Mouse (Mus musculus) adrenal gland, postnatal 36 days (tissue): ENCODE measurements around the gene Tmco3. TPM values are rescaled to one million over a fixed set of nuclear protein-coding genes. Genes with fewer than 3 reads are reported as not detected.

Source experiments
- DNase-seq, 2 experiments: peaks; one replicate each; pipeline ENCODE4 v3.0.0; 2021; ENCODE audit warnings: mixed read lengths in 1 of 2
- long read RNA-seq, 2 experiments: library from polyadenylated mRNA; stranded (forward); transcript quantifications; one replicate each; pipeline ENCODE4 v2.0.0; 2021; ENCODE audit warnings: borderline sequencing depth in 2 of 2
- total RNA-seq, 2 experiments: library from RNA; stranded (reverse); gene quantifications; 2 replicates each; pipeline ENCODE4 v1.2.3; 2021

Tmco3 gene
- 10 to 100 TPM; 28.5 to 32.5 TPM for total RNA-seq
- long read RNA-seq, experiment 1, full-length matches to known transcripts, result 17 of 57 reads
- long read RNA-seq, experiment 1, partial matches to known transcripts, result 7 of 57 reads
- long read RNA-seq, experiment 1, other reads (novel, unspliced or antisense), result 33 of 57 reads
- long read RNA-seq, experiment 2, full-length matches to known transcripts, result 7 of 22 reads
- long read RNA-seq, experiment 2, partial matches to known transcripts, result 4 of 22 reads
- long read RNA-seq, experiment 2, other reads (novel, unspliced or antisense), result 11 of 22 reads

- DNase-seq, result peak; percentile 97 to 98
Observed at GRCm38 (mm10) chr8:13287692-13288623, at the start of gene Tmco3, which contains the start of gene Dcun1d2. Gene Tmco3, plus strand, starts transcription at chr8:13288190. Gene Dcun1d2, minus strand, starts transcription at chr8:13288131.

DNA sequence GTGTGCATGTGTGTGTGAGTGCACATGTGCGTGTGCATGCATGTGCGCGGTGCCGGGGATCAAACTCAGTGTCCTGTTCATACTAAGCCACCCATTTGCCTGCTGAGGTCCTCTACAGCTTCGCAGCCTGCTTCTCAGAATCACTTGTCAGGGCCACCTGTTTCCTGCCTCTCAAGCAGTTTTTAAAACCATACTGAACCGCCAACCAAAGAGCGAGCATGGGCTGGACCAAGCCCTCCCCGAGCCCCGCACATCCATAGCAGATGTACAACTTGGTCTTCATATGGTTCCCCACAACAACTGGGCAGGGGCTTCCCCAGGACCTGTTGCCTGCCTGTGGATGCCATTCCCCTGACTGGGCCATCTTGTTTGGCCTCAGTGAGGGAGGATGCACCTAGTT, 47.9 kb upstream of the Tmco3 start:
- DNase-seq, result no peak

DNA sequence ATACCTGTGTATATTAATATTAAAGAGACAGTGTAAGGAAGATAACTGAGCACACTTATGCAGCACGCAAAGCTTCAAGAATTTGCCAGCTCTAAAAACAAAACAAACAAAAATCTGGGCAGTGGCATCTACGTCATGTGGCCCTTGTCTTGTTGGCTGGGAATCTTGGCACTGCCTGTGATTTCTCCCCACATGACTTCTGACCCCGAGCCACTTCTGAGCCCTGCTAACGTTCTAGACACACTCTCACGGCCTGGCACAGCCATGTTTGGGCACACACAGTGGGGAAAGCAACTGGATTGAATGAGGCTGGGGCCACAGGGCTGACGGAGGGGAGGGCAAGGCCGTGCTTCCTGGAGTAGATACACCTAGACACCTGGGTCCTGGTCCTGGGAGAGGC, 47.3 kb upstream of the Tmco3 start:
- DNase-seq, result peak in 1 of 2 experiments; percentile 27

DNA sequence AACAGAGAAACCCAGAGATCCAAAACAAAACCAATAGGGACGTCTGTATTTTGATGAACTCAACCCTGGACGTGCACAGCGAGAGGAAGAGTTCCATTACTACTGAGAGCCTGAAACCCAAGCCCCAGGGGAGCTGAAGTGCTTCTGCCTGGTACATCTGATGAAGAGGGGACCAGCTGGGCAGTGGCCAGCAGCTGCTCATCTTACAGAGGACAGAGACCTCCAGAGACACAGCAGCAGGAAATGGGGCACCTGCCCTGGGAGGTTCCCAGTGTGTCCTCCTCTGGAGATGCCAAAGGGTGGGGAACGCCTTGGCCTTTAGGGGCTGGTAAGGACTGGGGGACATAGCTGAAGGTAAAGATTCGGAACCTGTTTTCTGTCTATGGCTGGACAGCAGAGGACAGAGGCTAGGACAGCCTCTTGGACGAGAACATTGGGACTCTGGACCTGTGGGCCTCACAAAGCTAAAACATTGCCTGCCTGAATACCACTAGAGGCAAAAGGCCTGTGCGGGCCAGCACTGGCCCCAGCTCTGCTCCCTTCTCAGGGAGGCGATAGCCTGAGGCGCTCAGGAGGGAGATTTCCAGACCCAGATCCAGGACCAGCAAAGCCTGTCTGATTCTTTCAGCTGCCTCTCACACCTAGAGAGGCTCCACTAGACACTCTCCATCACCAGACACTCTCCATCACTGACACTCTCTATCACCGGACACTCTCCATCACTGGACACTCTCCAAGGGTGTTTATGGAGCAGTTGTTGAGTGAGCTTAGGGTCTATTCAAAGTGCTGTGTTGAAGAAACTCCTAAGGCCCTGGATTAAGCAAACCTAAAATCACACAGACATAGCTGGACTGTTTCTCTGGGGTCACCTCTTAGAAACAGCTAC, 44.8 kb upstream of the Tmco3 start:
- no peak for DNase-seq

DNA sequence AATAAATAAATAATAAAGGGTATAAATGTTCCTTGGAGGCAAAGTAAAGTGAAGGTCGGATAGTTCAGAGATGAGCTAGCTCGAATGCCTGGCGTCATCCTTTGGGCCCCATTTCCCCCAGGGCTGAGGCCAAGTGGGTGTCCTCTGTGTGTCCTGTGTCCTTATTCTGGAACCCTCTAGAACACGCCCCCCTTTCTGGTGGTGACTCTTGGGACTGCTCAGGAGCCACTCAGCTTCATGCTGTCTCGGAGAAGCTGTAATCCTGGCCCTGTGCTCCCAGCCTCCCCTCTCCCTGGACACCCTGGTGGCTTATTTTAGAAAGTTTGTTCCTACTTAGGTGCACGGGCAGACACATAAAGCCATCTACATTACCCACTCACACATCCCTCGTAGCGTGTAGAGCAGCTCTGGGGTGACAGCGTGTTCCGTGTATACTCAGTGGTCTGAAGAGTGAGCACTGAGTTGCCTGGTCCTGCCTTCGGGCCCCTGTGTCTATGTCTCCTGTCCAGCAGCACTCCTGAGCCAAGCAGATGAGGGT, 43.6 kb upstream of the Tmco3 start:
- no peak for DNase-seq

- DNase-seq, result no peak
Observed at GRCm38 (mm10) chr8:13252837-13253236, 35.2 kb upstream of the Tmco3 start.

GRCm38 (mm10) chr8:13253413-13253812, 34.6 kb upstream of the Tmco3 start:
- no peak for DNase-seq

GRCm38 (mm10) chr8:13254019-13254418, 34.0 kb upstream of the Tmco3 start, which contains the start of gene Adprhl1:
Gene Adprhl1, minus strand, starts transcription at chr8:13254162.
- DNase-seq, result peak; percentile 78 to 85

GRCm38 (mm10) chr8:13263376-13263775, 24.6 kb upstream of the Tmco3 start:
- no peak for DNase-seq

- DNase-seq, result no peak
Observed at GRCm38 (mm10) chr8:13267566-13267965, 20.4 kb upstream of the Tmco3 start.

DNA sequence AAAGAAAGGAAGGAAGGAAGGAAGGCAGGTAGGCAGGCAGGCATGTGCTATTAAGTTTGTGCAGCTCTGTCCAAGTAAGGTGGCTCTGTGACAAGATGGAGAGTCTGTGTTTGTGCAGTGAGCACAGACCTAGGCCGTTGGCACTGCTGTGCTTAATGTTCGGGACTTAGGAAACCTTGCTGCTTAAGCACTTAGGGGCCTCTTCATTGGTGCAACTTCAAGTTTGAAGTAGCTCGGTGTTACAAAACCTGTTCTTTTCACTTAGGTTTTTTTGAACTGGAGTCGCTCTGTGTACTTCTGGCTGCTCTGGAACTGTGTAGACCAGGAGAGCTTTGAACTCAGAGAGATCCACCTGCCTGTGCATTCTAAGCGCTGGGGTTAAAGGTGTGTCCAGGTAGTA, 15.2 kb upstream of the Tmco3 start:
- DNase-seq, result no peak

DNA sequence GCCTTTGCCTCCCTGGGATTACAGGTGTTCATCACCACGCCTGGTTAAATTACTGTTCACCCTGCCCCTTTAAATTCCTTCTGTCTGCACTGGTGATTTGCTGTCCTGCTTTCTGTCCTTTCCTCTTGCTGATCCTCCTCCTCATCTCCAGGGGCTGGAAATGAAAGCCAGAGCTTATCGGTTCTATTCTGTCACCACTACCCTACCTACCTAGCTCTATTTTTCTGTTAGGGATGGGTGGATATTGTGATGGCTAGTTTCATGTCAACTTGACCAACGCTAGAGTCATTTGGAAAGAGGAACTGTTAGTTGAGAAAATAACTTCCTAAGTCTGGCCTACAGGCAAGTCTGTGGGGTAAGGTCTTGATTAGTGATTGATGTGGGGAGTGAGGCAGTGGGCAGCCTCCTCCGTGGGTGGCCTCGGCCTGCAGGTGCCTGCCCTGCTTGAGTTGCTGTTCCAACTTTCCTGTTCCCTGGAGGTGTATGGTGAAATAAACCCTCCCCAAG, 11.0 kb upstream of the Tmco3 start:
- no peak for DNase-seq

DNA sequence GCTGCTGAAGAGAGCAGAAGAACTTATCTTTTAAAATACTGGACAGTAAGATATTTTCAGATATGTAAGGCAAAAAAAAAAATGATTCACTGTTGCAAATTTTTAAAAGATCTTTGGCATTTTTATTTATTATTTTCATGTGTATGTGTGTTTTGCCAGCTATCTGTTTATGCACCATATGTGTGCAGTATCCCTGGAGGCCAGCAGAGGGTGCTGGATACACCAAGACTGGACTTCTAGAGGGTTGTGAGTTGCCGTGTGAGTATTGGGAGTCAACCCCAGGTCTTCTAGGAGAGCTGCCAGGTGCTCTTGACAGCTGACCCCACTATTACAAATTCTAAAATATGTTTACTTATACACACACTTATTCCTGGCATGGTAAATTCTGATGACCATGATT, 4.8 kb upstream of the Tmco3 start:
- DNase-seq, result no peak

GRCm38 (mm10) chr8:13287304-13287691, 692 bp upstream of the Tmco3 start:
- DNase-seq, result peak; percentile 95 to 97

GRCm38 (mm10) chr8:13288646-13289045, 656 bp downstream of the Tmco3 start:
- DNase-seq, result no peak

GRCm38 (mm10) chr8:13292364-13292763, 4.4 kb downstream of the Tmco3 start:
- DNase-seq, result peak; percentile 87 to 88

DNA sequence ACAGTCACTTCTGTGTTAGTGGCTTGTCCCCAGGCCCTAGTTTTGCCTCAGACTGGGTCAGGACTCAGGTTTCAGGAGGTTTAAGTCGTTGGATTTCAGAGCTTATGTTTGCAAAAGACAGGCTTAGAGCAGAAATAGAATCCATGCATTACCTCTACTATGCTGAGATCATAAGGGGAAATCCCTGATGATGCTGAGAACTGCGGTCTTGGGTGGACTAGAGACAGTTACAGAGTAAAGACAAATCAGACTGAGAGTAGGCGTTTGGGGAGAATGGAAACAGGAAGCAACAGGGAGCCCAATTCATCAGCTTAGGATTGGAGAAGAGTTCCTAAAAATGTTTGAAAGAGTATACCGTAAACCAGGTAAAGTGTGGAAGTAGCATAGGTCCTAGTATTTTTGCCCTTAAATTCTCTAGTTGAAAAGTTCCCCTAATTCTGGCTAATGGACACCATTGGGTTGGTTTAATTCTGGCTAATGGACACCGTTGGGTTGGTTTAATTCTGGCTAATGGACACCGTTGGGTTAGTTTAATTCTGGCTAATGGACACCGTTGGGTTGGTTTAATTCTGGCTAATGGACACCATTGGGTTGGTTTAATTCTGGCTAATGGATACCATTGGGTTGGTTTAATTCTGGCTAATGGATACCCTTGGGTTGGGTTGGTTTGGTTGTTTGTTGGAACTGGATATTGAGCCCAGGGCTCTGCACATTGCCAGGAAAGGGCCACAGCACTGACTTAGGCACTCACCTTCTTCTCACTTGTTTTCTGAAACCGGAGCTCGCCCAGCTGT, 5.9 kb downstream of the Tmco3 start:
- DNase-seq, result no peak

DNA sequence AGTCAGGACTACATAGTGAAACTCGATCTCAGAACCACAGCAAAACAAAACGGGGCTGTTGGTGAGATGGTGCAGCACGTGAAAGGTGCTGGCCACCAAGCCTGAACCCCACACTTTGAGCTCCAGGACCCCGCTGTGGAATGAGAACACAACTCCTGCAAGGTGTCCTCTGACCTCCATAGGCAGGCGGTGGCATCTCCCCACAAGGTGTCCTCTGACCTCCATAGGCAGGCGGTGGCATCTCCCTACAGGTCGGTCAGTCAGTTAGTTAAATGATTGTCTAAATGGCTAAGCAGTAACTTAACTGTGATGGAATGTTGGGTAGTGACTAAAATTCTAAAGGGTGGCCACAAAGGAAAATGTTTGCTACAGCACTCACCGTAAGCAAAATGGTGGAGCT, 11.6 kb downstream of the Tmco3 start:
- no peak for DNase-seq

- no peak for DNase-seq
Observed at GRCm38 (mm10) chr8:13301036-13301435, 13.0 kb downstream of the Tmco3 start.

DNA sequence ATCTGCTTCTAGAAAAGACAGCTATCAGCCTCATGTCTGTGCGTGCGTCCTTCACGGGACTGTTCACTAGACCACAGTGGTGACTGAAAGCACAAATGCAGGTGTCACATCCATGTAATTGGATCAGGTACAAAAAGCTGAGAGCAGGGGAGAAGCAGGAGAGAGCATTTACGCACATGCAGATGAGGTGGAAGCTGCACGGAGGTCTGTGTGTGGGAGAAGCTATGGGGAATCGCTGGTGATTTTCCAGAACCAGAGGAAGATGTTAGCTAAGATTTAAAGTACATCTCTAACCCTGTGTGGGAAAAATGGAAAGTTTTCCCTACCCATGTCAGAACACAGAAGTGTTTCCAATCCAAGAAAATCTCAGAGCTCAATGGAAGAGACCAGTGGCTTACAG, 17.5 kb downstream of the Tmco3 start:
- DNase-seq, result no peak

- no peak for DNase-seq
Observed at GRCm38 (mm10) chr8:13305884-13306283, 17.9 kb downstream of the Tmco3 start.
